Mouse (Mus musculus) cerebellum, adult 9-10 months (tissue): ENCODE results near the gene Dhx40.
"Not testable (repeated sequence)": the region's sequence is repeated elsewhere in the genome, so short reads cannot be mapped to it uniquely, and the experiment has no call there.

ENCODE experiments used
- DNase-seq: peaks from one replicate; pipeline ENCODE4 v3.0.0; 2022

Dhx40 gene

DNA sequence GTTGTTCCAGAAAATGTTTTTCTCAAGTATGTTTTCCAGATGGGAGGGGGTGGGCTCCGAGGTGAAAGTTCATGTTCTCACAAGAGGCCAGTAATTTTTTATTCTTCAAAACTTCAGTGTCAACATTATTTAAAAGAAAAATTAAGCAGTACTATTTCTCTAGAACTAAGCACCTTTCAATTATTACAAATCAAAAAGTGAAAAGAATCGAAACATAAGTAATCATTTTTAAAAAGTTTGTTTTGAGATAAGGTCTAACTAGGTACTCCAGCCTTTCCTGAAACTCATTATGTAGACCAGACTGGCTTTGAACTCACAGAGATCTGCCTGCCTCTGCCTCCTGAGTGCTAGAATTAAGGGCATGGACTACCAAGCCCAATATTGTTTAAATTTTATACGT, 8.7 kb upstream of the Dhx40 start:
- not testable (repeated sequence) for DNase-seq

DNA sequence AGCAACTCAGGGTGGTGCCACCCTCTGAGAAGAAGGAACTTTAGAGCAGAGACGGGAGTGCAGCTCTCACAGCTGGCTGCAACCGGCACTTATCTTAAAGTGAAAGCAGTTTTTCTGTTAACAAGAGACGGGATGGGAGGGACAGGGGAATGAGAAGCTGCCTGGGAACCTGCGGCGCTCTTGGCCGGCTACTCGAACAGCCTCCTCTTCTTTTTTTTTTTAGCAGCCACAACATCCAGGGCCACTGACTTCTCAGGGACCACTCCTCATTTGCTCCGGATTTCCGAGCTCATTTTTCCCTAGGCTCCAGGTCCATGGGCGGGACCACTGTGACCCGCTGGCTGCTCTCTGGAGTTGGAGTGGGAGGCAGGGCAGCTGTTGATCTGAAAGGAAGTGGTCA, 6.9 kb upstream of the Dhx40 start:
- DNase-seq: not testable (repeated sequence)

DNA sequence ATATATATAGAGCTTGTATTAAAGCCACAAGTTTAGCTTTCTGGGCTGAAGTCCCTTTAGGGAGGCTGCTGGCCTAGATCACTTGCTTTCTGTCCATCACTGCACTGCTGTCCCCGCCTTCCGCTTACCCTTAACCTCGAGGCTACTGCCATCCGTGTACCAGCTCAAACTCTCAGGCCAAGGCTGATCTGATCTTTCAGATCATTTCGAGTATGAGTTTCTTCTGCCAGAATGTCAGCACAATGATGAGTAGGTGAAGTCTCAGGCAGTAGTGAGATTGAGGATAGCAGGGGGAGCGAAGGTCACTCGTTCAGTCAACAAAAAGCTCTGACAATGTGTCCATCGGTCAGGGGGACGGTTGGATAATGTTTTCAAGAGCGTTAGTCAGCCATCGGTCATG, 5.7 kb upstream of the Dhx40 start:
- DNase-seq: not testable (repeated sequence)

DNA sequence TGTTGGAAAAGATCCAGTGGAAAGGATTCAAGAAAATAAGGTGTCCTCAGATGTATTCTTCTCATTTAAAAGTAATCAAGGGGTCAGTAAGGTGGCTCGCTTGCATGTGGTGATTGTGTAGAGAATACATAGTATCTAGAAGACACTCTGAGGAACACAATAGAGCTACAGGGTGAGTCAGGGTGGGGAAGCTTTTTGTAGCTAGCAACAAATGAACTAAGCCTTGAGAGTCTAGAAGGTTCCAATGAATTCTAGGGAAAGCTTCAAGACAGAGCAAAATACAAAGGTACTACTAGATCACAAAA, 3.7 kb upstream of the Dhx40 start:
- DNase-seq: no peak

DNA sequence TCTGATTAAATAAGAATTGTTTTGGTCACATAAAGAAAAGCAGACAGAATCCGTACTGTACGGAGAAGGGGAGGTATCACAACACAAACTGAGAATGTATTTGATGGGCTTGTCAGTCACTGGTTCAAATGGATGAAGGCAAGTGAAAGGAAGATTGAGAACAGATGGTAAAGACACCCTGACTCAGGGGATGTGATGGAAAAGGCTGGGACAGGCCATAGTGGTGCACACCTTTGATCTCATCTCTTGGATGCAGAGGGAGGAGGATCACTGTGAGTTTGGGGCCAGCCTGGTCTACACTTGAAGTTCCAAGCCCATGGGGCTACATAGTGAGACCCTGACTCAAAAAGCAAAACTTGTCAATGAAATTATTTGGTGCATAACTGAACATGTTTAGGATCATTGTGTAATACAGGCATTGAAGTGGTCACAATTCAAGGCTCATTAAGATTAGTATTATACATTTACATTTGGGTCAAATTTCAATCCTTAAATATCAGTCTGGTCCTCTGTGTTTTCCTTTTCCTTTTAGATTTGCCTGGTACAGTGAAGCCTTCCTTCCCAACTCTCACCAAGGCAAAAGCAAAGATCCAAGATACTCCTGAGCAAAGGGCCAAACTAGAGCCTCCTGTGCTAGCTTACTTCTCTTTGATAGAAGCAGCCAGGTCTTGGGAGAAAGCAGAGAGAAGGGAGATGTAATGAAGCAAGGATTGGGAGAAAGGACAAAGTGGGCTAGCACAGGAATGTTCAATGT, 3.2 kb upstream of the Dhx40 start:
- DNase-seq: no peak

DNA sequence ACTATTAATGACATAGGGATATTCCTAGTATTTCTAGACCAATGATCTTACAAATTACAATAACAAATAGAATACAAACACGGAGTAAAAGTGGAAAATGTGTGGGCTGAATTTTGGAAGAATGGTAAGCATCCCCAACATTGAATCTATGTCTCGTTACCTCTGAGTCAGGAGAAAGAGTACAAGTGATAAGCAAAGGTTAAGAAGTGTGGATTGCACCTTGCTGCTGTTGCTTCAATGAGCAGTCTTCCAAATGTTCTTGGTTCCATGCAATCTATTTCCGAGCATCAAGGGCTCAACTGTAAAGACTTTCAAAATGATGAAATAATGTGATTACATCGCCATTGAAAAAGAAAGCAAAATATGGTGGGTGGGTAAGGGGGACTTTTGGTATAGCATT, 2.3 kb upstream of the Dhx40 start:
- DNase-seq: no peak

DNA sequence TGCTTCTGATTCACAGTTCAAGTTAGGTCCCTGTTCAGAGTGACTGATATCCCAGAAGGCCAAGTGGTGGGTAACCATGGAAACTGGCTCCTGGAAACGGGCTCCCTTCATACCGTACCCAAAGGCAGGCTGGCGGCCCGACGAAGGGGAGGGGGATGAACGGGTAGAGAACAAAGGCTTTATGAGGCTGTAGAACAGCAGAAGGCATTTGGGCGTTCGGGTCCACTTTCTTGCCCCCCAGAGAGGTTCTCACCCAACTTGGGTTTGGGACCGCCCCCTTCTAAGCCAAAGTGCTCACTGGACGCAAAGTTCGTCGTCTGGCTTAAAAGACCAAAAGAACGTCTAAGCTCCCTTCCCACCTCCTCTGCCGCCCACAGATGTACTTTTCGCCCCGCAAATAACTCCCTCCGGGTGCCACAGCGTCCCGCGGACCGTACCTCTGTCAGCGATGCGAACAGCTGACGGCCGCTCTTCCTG, 507 bp downstream of the Dhx40 start:
- peak; percentile 70 for DNase-seq

DNA sequence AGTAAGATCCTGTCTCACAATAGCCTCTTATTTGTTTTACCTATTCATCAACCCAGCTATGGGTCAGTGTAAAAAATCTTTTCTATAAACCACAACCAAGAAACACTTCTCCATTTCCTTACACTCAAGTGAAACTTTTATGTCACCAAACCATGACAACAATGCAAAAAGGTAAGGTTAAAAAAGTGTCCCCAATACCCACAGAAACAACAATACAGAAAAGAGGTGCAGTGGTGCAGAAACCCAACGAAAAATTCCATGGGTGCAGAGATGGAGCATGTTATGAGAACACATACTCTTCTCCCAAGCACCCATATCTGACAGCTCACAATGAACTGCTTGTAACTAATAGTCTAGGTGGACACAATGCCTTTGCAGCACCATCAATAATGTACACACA, 13.4 kb downstream of the Dhx40 start:
- no peak for DNase-seq

DNA sequence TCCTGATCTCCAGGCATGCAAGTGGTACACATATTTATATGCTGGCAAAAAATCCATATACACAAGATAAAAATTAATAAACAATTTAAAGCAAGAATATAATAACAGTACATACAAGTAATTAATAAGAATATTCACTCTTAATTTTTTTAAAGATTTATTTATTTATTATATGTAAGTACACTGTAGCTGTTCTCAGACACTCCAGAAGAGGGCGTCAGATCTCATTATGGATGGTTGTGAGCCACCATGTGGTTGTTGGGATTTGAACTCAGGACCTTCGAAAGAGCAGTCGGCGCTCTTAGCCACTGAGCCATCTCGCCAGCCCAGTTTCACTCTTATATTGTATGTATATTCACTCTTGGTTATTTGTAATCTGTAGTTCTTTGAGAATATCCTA, 20.1 kb downstream of the Dhx40 start:
- not testable (repeated sequence) for DNase-seq

DNA sequence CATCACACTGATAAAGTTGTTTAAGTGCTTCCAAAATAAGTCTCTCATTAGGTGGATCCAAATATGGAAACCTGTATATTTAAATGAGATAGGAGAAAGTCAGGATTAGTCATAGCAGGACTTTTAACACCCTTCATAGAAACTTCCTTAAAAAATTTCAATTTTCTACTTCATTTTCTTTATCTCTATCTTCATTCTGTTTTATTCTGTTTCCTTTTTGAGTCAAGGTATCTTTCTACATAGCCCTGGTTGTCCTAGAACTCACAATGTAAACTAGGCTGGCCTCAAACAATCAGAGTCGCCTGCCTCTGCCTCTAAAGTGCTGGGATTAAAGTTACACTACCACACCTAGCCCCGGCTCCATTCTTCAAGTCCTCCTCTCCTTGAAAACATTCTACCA, 21.8 kb downstream of the Dhx40 start:
- no peak for DNase-seq

DNA sequence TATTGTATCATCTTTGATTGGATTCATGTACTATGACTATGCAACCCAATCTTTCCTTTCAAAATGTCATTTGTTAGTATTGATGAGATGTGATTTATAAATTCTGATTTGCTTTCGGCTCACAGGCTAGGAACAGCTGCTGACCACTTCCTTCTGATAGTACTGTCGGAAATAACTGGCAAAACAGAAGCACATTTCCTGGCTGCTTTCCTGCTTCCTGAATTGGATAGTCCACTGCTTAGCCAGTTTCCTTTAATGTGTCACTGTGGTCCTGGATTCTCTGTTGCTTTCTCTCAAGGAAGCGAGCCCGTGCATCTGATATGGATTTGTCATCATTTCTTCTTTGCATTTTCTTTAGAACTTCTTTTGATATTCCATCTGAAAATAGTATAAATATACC, 37.7 kb downstream of the Dhx40 start:
- no peak for DNase-seq

DNA sequence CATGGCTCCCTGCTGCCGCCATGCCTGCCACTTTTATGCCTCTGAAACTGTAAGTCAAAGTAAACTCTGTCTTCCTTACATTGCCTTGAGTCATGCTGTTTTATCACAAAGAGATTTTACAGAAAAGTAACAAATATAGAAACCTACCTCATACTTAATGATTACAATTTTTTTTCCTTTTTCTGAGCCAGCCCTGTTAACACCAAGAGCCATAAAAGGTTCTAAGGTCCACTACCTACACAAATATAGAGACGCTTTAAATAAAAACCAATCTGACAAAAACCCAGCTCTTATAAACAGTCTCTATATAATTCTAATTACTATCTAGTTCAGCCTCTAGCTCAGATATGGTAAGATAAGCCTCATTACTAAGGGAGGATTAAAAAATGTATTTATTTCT, 43.0 kb downstream of the Dhx40 start:
- DNase-seq: no peak

DNA sequence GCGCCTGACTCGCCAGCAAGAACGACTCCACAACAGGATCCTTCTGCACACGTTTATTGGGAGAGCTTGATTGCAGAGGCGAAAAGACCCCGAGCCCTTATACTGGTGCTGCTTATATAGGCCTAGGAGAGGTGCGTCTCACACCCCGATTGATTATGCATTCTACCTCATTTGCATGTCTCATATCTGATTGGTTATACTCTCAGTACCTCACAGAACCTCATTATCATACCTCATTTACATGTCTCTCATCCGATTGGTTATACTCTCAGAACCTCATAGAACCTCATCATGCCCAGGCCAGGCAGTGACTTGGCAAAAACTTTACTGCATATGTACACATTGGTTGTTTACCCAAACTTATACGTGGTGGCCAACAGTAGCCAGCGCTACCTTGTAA, 44.4 kb downstream of the Dhx40 start:
- not testable (repeated sequence) for DNase-seq

DNA sequence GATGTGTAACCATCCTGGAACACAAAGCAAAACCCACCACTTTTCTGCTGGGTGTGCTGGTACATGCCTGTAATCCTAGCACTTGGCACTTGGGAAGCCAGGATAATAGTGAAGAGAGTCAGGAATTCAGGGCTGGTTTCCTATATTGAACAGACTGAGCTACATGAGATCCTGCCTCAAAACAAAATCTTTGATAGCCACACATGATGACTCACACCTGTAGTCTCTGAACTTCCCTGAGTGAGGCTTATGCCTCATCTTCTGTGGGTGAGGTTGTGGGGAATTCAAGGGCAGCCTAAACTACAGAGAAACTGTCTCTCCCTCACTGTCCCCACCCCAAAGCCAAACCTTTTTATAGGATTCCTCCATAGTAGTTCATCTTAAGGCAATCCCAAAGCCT, 47.2 kb downstream of the Dhx40 start:
- no peak for DNase-seq

DNA sequence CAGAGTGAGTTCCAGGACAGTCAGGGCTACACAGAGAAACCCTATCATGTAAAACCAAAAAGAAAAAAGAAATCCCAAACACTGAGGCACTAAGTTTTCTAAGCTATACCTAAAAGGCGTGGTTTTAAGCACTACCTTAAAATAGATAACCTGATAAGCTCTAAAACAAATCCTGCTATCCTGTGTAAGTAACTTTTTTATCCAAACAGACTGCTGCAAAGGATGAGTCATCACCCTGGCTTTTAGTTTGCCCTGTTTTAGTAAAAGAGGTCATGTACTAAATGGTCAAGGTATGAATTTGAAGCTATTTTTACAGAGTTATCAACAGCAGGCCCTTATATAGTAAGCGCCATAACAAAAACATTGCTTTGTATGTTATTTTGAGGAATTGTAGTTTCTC, 47.7 kb downstream of the Dhx40 start:
- no peak for DNase-seq

DNA sequence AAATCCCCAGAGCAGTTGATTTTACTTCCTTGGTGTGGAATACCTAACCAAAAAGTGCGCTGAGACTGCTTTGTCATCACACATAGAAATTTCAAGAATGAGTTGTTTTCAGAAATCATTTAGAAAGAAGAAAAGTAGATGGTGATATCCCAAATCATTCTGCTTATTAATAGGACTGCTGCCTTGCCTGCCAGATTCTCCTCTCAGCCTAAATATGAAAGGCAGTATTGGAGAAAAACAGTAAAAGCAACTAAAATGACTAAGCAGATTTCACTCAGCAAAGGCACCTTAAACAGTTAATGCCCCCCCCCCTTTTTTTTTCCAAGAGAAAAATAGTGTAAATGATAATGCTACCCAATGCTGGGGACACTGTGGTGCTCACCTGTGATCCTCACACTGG, 48.3 kb downstream of the Dhx40 start:
- no peak for DNase-seq

DNA sequence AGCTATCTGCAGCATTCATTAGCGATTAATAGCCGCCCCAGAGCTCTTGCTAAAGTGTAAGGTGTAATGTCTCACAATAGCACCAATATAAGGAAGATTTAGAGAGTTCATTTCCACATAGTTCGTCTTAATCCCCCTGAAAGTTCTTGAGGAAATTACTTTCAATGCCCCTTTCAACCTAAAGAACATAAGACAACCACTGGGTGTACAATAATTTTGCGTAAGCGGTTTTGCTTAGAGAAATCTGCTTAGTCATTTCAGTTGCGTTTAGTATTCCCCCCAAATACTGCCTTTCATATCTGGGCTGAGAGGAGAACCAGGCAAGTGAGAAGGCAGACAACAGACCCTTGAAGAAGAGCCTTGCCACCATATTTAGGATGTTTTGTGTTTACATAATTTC, 49.0 kb downstream of the Dhx40 start:
- DNase-seq: no peak

DNA sequence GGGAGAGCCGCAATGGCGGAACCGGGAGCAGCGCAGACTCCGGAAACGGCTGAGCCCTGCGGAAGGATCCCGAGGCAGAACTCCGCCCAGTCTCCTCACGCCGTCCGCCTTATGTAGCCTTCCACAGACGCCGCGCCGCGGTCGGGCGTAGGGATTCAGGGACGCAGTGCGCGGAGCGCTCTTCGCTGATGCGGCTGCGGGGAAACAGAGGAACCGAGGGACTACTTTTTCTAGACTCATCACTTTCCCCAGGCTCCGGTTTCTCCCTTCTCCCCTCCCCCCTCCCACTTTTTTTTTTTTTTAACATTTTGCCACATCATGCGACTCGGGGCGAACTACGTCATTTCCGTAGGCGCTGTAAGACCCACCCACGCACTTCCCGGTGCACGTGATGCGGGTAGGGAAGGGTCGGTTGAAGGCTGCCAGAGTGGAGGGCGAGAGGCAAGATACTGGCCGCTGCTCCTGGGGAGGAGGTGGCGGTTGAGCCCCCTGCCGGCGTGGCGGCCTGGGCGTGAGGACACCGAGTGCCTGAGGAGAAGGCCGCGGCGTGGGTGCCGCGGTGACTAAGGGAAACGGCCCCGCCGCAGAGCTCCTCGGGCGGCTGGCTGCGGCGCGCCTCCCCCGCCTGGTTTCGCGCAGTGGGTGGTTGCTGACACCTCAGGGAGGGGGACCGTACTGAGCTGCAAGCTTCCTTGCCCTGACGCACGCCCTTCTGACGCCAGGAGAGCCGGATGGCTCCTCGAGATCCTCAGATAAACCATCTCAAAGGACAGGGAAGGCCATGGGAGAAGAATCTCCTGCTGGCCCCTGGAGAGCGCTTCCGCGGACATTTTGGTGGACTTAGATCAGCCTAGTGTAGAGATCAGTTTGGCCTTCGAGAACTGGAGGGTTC, 49.8 kb downstream of the Dhx40 start, which contains the start of gene Cltc:
Gene Cltc (minus strand): TSS at position 86 of the 892 bp plus-strand sequence.
- DNase-seq: peak; percentile 97

DNA sequence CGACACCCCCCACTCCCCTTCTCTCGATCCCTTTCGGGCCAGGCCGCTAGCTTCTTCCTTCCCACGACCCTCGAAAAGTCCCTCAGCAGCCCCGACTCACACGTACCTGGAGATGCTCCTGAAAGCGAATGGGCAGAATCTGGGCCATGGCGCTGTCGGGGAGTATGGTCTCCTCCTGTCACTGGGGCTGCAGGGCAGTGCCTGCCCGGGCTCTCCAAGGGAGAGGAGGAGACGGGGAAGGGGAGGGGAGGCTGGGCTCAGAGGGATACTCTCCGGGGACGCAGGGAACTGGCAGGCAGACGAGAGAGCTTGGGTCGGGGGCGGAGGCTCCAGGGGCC, 50.4 kb downstream of the Dhx40 start:
- DNase-seq: no peak

DNA sequence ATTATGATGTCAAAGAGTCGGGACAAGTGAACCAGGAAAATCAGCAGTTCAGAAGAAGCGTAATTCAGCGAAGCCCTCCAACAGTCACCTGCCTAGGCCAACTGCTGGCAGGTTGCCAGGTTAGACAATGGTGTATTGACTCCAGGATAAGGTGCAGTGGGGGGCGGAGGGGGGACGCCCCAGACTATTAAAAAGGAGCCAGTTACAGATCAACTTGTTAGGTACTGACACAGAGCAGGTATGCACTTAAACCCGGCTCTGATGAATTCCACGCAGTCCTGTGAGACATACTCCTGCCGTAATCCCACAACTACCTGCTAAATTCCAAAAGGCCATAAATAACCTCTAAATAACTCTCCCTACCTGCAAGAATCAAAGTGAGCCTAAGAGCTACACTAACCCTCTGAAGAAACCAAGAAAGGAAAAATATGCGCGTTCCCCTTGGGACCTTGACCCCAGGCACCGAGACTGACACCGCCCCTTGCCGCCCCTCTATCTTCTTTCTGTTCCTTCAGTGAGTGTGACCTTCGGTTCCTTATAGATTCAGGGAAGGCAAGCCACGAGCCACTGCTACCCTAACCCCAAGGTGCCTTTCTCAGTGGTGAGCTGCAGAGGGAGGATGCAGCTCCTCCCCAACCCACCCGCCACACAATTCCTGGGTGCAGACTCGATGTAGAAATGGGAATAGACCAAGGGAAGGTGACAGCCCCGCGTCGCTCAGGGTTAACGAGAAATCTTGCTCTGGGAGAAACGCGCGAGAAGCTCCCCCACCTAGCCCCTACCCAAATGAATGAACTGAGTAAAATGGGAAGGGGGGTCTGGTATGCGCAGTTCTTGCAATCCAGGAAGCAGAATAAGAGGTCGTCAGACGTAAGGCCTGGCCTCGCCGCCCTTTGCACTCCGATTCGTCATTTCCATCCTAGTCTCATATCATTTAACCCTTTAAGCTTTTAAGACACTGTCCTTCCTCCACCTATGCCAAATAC, 51.1 kb downstream of the Dhx40 start:
- peak; percentile 70 for DNase-seq

DNA sequence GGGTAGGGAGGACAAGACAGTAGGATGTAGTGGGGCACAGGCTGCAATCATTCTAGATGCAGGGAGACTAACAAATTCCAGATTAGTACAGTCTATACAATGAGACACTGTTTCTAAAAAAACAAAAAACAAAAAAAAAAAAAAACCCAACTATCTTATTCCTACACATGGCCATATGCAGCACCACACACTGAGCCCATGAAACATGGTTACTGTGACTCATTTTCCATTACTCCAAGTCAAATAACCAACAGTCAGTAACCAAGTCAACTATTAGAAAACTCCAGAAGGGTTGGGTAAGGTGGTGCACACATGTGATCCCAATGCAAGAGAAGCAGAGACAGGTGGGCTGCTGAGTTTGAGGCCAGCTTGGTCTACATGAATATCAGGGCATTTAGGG, 55.1 kb downstream of the Dhx40 start:
- DNase-seq: no peak

DNA sequence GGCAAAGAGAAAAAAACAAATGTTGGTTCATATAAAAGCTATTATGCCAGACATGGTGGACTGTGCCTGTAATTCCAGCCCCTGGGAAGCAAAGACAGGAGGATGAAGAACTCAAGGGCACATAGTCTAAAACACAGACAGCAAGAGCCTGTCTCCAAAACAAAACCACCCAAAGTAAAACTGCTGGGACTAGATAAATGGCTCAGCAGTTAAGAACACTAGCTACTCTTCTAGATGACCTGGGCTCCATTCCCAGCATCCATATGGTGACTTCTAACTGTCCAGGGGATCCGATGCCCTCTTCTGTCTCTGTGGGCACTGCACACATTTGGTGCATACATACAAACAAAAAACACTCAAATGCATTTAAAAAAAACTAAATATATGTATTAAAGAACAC, 56.5 kb downstream of the Dhx40 start:
- no peak for DNase-seq

DNA sequence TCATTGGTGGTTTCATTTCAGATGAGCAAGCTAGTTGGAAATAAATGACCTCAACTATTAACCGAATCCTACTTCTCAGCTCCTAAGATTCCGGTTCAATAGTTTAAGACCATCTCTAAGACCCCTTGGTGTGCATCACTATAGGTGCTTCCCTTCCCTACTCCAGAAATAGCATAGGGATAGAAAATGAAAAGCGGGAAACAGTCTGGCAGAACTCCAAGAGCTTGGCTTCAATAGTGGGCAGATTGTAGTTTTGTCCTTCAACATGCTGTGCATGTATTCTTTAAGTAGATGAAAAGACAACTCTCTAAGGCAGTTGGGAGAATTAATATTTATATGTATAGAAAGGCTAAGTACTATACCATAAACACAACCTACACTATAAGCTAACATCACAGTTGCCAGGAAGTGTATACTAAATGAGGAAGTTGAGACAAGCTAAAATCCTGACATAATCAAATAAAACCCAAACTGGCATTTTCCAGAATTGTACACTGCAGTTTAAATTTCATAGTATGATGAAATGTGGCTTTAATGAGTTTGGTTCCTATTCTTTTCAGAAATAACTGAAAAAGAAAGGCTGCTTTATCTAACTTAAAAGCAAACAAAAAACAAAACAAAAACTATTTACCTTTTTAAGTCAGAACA, 57.6 kb downstream of the Dhx40 start:
- DNase-seq: peak; percentile 60
